Mouse (Mus musculus) thymus, postnatal 0 days (tissue): Measurements from ENCODE around the gene Ppp3r2. TPM values are rescaled to one million over a fixed set of nuclear protein-coding genes. Genes with fewer than 3 reads are reported as not detected.

ENCODE experiments used
- polyA plus RNA-seq: library from polyadenylated mRNA; unstranded; fragments of >200 nt; fragmentation: Nextera tagmentation; extraction: Ambion mirVana; gene quantifications from 2 replicates; pipeline ENCODE4 v1.2.1, GENCODE M21; 2015

The Ppp3r2 gene
- polyA plus RNA-seq, 1 experiment from 2014 or later = not detected

Other genes with a start within 250 kb of the Ppp3r2 start
- gene Acnat1, start 208.1 kb downstream of the Ppp3r2 start, polyA plus RNA-seq = 0.31 and 0.37 TPM in 2 replicates
- gene Baat, start 175.5 kb downstream of the Ppp3r2 start, polyA plus RNA-seq = 0.10 TPM in 1 of 2 replicates, not detected in the other
- 48.8 and 49.7 TPM in 2 replicates for gene Mrpl50, start 160.9 kb downstream of the Ppp3r2 start, polyA plus RNA-seq
- gene Zfp189, start 160.8 kb downstream of the Ppp3r2 start, polyA plus RNA-seq = 5.7 and 5.9 TPM in 2 replicates
- gene Aldob, start 132.5 kb downstream of the Ppp3r2 start, polyA plus RNA-seq = 0.84 and 1.4 TPM in 2 replicates
- 4.0 and 4.4 TPM in 2 replicates for gene Tmem246, start 84.1 kb downstream of the Ppp3r2 start, polyA plus RNA-seq
- 37.5 and 38.6 TPM in 2 replicates for gene Rnf20, start 50.0 kb downstream of the Ppp3r2 start, polyA plus RNA-seq
- 0.04 and 0.10 TPM in 2 replicates for gene Grin3a, start 163.7 kb upstream of the Ppp3r2 start, polyA plus RNA-seq